Mouse (Mus musculus) lung, adult 2 months (tissue): ENCODE results near the gene Kat6b.

ENCODE experiments used
- CTCF ChIP-seq: fragments of 200-500 bp; IDR thresholded peaks from 2 replicates; pipeline ENCODE4 v1.5.1; 2011; ENCODE audit warnings: mild to moderate bottlenecking, low read length, control low read depth; ENCODE audit not compliant: insufficient read depth
- POLR2A ChIP-seq: fragments of 200-500 bp; IDR thresholded peaks from 2 replicates; pipeline ENCODE4 v1.6.1; 2011; ENCODE audit warnings: low read depth, mild to moderate bottlenecking, control low read depth, low read length, borderline replicate concordance; ENCODE audit errors: extremely low read depth

GRCm38 (mm10) chr14:21719646-21720383 lies 238.6 kb downstream of the Kat6b start:
- TF ChIP-seq CTCF (no peak), POLR2A (no peak)
